Mouse (Mus musculus) embryonic facial prominence, embryonic 11.5 days (tissue): Measurements from ENCODE around the gene Dennd1b. TPM values are rescaled to one million over a fixed set of nuclear protein-coding genes. Genes with fewer than 3 reads are reported as not detected.

Experiments
- ATAC-seq: fragments of 200-750 bp; cut with Nextera tagmentation; replicated peaks from 2 replicates; pipeline ENCODE4 v1.8.0; 2017; ENCODE audit warnings: low read depth; ENCODE audit not compliant: insufficient number of reproducible peaks, low FRiP score, low TSS enrichment
- DNase-seq: peaks from one replicate; pipeline ENCODE4 v3.0.0-alpha.2; 2015; ENCODE audit warnings: low spot score
- H3K27ac ChIP-seq: fragments of 300-500 bp; sonication (generic); replicated peaks from 2 replicates; pipeline ENCODE4 v1.5.1; 2014; ENCODE audit warnings: mild to moderate bottlenecking, low read depth, low read length, control low read depth
- H3K27me3 ChIP-seq: fragments of 300-500 bp; sonication (generic); 2 replicates; pipeline ENCODE4 v1.6.1; 2014; ENCODE audit warnings: mild to moderate bottlenecking, low read length, moderate library complexity, mixed read lengths; ENCODE audit not compliant: control insufficient read depth, insufficient read depth
- H3K36me3 ChIP-seq: fragments of 300-500 bp; sonication (generic); replicated peaks from 2 replicates; pipeline ENCODE4 v1.6.1; 2014; ENCODE audit warnings: low read depth, mild to moderate bottlenecking, low read length, moderate library complexity, mixed read lengths; ENCODE audit not compliant: control insufficient read depth, insufficient read depth
- H3K4me1 ChIP-seq: fragments of 300-500 bp; sonication (generic); 2 replicates; pipeline ENCODE4 v1.6.1; 2014; ENCODE audit warnings: low read length, mixed read lengths; ENCODE audit not compliant: control insufficient read depth, insufficient read depth
- H3K4me2 ChIP-seq: fragments of 300-500 bp; sonication (generic); 2 replicates; pipeline ENCODE4 v1.6.1; 2014; ENCODE audit warnings: low read depth, mild to moderate bottlenecking, control low read depth, low read length, moderate library complexity
- H3K4me3 ChIP-seq: fragments of 300-500 bp; sonication (generic); 2 replicates; pipeline ENCODE4 v1.5.1; 2014; ENCODE audit warnings: low read depth, low read length, control low read depth
- H3K9ac ChIP-seq: fragments of 300-500 bp; sonication (generic); replicated peaks from 2 replicates; pipeline ENCODE4 v1.6.1; 2014; ENCODE audit warnings: mild to moderate bottlenecking, control low read depth, low read length
- H3K9me3 ChIP-seq: fragments of 300-500 bp; sonication (generic); replicated peaks from 2 replicates; pipeline ENCODE4 v1.6.1; 2016; ENCODE audit warnings: mild to moderate bottlenecking, low read length, inconsistent platforms, mixed read lengths; ENCODE audit not compliant: control insufficient read depth
- WGBS: fragments of 180-500 bp; shearing (Covaris S2); extraction: QIAGEN DNeasy Blood & Tissue Kit; methylation state at CpG from one replicate; pipeline ENCODE4 v1.1.7; 2014; 5-methylcytosine and 5-hydroxymethylcytosine counted together
- polyA plus RNA-seq: library from polyadenylated mRNA; unstranded; fragments of >200 nt; fragmentation: Nextera tagmentation; extraction: Ambion mirVana; gene quantifications from 2 replicates; pipeline ENCODE4 v1.2.1, GENCODE M21; 2014

The Dennd1b gene
- polyA plus RNA-seq, 1 experiment from 2014 or later: 7.9 TPM

- H3K27me3 ChIP-seq: no peaks in the 10 kb centered on the region
- H3K9ac ChIP-seq: no peak overlapping the region
- H3K9me3 ChIP-seq: no peaks in the 10 kb centered on the region
- no peaks in the 10 kb centered on the region for H3K36me3 ChIP-seq
- no peak overlapping the region for H3K4me2 ChIP-seq
- H3K4me3 ChIP-seq: no peak overlapping the region
- no peak for ATAC-seq
- DNase-seq: no peak
- WGBS: 100% methylated on average over 1 of the region's 1 CpGs
- no peak overlapping the region for H3K27ac ChIP-seq
- no peaks in the 10 kb centered on the region for H3K4me1 ChIP-seq
These were observed 42.8 kb downstream of the Dennd1b start for GRCm38 (mm10) chr1:139006000-139006399.

DNA sequence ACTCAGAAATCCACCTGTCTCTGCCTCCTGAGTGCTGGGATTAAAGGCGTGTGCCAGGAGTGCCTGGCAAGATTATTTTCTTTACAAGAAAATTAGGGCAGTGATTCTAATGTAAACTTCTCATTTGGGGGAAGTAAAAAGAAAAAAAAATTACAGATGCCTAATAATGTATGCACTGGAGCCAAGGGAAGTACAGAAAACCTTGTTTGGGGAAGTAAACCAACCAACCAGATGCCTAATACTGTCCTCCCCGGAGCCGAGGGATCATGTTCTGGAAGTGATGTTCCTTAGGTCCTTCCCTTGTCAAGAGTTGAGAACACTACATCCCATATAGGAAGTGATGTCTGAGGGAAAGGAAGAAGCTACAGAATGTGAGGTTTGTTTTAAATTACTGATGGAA lies 44.2 kb downstream of the Dennd1b start:
- Histone ChIP-seq H3K9me3 (no peaks in the 10 kb centered on the region), H3K27ac (no peak overlapping the region), H3K36me3 (no peaks in the 10 kb centered on the region), H3K4me2 (no peak overlapping the region), H3K4me1 (no peaks in the 10 kb centered on the region), H3K9ac (no peak overlapping the region), H3K4me3 (no peak overlapping the region), H3K27me3 (no peaks in the 10 kb centered on the region)
- ATAC-seq: no peak
- DNase-seq: no peak
- WGBS: 87% methylated on average over 3 of the region's 3 CpGs

GRCm38 (mm10) chr1:139015118-139015788 lies 52.0 kb downstream of the Dennd1b start:
- no peak for DNase-seq
- Histone ChIP-seq H3K27ac (no peak overlapping the region), H3K9me3 (no peaks in the 10 kb centered on the region), H3K4me1 (no peaks in the 10 kb centered on the region), H3K36me3 (no peaks in the 10 kb centered on the region), H3K4me2 (no peak overlapping the region), H3K9ac (no peak overlapping the region), H3K27me3 (no peaks in the 10 kb centered on the region), H3K4me3 (no peak overlapping the region)
- 72% methylated on average over 5 of the region's 5 CpGs for WGBS
- no peak for ATAC-seq

DNA sequence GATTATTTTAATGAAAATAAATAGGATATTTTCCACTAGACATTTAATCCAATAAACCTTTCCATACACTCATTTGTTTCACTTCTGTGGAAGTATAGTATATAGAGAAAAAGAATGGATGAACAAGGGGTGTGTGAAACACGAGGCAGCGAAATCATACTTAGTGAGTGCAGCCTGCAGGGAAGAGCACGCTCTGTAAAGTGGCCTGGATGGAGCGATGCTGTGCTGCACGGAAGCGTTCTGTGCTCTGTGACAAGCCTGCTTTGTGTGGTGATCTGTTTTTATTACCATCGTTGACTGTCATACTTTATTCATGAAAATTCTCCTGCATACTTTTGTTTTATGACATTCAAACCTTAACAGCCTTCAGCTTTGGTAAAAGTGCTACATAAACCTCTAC lies 58.1 kb downstream of the Dennd1b start:
- no peaks in the 10 kb centered on the region for H3K36me3 ChIP-seq
- DNase-seq (no peak), ATAC-seq (no peak)
- H3K27ac ChIP-seq: no peak overlapping the region
- no peak overlapping the region for H3K4me2 ChIP-seq
- no peaks in the 10 kb centered on the region for H3K9me3 ChIP-seq
- WGBS: 58% methylated on average over 7 of the region's 7 CpGs
- H3K4me1 ChIP-seq: no peaks in the 10 kb centered on the region
- no peak overlapping the region for H3K9ac ChIP-seq
- no peak overlapping the region for H3K4me3 ChIP-seq
- no peaks in the 10 kb centered on the region for H3K27me3 ChIP-seq

DNA sequence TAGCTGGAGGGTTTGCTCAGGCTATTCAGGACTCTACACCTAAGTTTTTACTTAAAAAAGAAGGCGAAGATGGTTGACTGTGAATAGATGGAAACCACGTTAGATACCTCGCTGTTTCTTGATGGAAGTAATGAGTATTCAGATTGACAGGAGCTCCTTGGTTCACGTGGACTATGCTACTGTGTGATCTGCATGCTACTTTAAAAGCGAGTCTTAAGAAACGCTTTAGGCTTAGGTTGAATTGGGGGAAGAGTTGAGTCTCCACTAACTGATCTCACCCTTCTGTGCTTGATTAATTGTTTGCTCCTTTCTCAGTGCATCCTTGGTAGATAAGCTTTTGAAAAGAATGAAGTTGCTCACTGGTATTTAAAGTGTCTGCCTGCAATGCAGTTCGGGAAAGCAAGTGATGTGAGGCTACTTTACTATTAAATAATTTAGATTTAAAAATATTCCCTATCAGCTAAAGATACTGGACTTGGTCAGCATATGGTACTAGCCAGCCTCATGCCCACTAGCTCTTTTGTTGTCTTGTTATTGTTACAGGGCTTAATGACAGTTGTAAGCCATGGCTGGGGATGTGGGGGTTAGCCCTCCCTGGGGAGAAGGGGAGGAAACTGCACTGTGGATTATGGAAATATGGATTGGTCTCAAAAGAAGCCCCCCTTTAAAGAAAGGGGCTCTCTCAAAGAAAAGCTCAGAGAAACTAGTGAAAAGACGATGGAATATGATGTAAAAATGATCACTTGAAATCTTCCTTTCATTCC lies 62.8 kb downstream of the Dennd1b start:
- Histone ChIP-seq H3K4me3 (no peak overlapping the region), H3K27ac (no peak overlapping the region), H3K27me3 (no peaks in the 10 kb centered on the region), H3K9me3 (no peaks in the 10 kb centered on the region), H3K4me1 (no peaks in the 10 kb centered on the region), H3K36me3 (no peaks in the 10 kb centered on the region), H3K4me2 (no peak overlapping the region), H3K9ac (no peak overlapping the region)
- 60% methylated on average over 8 of the region's 8 CpGs for WGBS
- ATAC-seq: no peak
- no peak for DNase-seq

DNA sequence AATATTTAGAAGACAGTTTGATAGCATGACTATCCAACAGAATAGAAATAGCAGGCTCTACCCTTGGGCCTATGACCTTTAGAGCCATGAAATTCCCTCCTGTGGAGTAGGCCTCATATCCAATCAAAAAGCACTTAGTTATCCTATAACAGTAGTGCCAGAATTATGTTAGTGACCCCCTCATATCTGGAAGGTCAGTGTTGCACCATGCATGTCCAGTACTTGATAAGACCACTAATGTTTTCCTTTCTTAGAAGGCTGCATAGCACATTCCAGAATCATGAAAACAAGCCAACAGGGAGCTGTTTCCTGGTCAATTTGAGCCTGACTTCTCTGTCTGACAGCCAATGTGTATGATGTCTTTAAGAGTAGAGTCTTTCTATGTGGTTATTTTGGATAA lies 66.3 kb downstream of the Dennd1b start:
- Histone ChIP-seq H3K4me2 (no peak overlapping the region), H3K27me3 (no peaks in the 10 kb centered on the region), H3K36me3 (no peaks in the 10 kb centered on the region), H3K27ac (no peak overlapping the region), H3K9ac (no peak overlapping the region), H3K9me3 (no peaks in the 10 kb centered on the region), H3K4me3 (no peak overlapping the region), H3K4me1 (no peaks in the 10 kb centered on the region)
- DNase-seq: no peak
- no peak for ATAC-seq

DNA sequence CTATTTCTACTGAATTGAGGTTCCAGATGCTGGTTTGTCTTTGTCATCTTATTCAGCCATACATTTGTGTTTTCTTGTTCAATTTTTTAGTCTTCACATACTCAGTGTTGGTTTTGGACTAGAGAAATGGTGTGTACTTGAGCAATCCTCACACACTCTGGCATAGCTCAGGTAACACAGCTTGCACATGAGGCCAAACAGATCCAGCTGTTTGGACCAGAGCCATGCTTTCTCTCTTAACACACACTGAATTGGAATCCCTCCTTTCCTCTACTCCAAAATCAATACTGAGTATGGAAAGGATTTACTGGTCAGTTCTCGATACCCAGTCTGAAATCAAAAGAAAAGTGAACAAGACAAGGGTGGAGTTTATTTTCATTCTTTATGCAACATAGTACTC lies 69.2 kb downstream of the Dennd1b start:
- Histone ChIP-seq H3K9ac (no peak overlapping the region), H3K36me3 (no peaks in the 10 kb centered on the region), H3K4me3 (no peak overlapping the region), H3K27ac (no peak overlapping the region), H3K4me2 (no peak overlapping the region), H3K27me3 (no peaks in the 10 kb centered on the region), H3K9me3 (no peaks in the 10 kb centered on the region), H3K4me1 (no peaks in the 10 kb centered on the region)
- no peak for DNase-seq
- WGBS: 77% methylated on average over 1 of the region's 1 CpGs
- no peak for ATAC-seq

DNA sequence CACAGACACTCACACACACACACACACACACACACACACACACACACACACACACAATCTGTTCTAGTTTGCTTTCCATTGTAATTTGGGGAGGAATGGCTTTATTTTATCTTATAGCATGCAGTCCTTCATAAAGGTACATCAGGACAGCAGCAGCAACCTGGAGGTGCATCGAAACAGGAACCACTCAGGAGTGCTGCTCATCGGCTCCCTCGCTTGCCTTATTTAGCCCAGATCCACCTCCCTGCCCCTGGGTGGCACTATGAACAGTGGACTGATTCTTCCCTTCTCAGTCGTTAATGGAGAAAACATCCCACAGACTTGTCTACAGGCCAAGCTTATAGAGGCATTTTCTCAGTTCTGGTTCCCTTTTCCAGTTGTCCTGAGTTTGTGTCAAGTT lies 71.9 kb downstream of the Dennd1b start:
- no peaks in the 10 kb centered on the region for H3K4me1 ChIP-seq
- H3K4me2 ChIP-seq: no peak overlapping the region
- no peak overlapping the region for H3K4me3 ChIP-seq
- no peaks in the 10 kb centered on the region for H3K9me3 ChIP-seq
- DNase-seq (no peak), ATAC-seq (no peak)
- no peak overlapping the region for H3K27ac ChIP-seq
- no peak overlapping the region for H3K9ac ChIP-seq
- H3K27me3 ChIP-seq: no peaks in the 10 kb centered on the region
- H3K36me3 ChIP-seq: no peaks in the 10 kb centered on the region
- WGBS: 57% methylated on average over 4 of the region's 4 CpGs
